Mouse (Mus musculus): Measurements from ENCODE around the gene Rbm34. TPM values are rescaled to one million over a fixed set of nuclear protein-coding genes. Genes with fewer than 3 reads are reported as not detected.
"Not testable (repeated sequence)": the region's sequence is repeated elsewhere in the genome, so short reads cannot be mapped to it uniquely, and the experiment has no call there.

The Rbm34 gene
- total RNA-seq (2015; ENCODE audit: low replicate concordance) (5.2 and 10.6 TPM in 2 replicates), total RNA-seq (2017; ENCODE audit: low replicate concordance) (3.8 and 5.7 TPM in 2 replicates)

DNA sequence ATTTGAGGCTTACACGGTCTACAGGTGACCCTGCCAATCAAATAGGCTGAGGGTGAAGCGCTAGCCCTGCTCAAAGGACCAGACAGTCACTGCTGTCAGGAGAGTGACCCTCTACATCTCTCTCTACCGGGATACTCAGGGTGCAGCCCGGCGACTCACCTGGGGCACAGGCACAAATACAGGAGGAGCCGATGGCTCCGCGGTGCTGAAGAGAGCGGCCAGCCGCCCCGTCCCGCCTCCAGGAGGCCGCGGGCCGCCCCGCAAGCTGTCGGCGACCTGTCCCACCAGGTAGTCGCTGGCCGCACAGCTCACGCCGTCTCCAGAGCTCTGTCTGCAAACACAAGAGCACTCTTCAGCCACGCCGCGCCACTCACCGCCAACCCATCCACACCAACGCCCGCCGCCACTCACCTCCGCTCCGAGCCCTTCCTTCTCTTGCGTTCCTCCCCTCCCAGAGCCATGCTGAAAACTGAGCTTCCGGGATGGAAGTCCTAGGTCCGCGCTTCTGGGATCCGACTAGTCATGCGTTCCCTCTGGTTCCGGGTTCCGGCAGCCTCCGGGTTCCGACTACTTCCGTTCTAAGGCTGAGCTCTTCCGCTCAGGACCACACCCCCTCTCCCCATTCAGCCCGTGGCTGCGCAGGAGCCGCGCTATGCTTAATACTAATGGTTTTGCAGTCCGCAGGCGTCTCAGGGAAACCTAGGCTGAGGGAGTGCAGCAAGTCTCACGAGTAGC lies at the start of gene Rbm34:
TSS of gene Rbm34 (minus strand) at position 493 of the 735 bp plus-strand sequence.
- ATAC-seq (replicated peaks; ENCODE audit: low FRiP score, poor library complexity, severe bottlenecking): peak; percentile 99

DNA sequence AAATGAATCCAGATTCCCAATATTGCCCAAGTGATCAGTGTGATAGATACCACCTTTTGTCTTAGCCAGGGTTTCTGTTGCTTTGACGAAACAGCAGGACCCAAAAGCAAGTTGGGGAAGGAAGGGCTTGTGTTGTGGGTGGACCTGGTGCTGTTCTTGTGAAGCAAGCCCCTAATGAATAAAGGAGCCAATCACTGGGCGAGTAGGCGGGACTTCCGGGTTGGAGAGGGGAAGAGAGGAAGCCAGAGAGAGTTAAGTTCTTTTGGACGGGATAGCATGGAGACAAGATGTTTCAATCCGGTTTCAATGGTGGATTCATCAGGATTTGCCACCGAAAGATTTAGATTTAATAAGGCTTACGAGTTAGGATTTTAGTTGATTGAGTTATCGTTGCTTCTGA lies 40.8 kb upstream of the Rbm34 start:
- ATAC-seq (replicated peaks; ENCODE audit: low FRiP score, poor library complexity, severe bottlenecking): no peak

DNA sequence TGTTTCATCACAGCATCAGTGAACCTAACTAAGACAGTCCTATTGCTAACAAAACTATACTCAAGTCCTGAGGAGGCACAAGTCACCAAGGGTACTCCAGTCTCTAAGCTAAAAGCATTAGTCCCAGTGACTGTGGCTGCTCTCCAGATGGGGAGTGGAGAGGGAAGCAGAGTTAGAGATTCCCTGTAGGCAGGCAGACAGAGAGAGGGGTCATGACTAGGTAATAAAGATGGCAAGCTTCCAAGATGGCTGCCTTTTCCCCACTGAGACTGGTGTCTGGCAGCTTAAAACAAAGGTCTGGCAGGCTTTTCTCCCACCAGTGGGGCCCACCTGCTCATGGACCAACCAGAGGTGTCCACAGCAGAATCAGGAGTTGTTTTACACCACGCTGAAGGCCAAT lies 23.6 kb upstream of the Rbm34 start:
- ATAC-seq (replicated peaks; ENCODE audit: low FRiP score, poor library complexity, severe bottlenecking): no peak

DNA sequence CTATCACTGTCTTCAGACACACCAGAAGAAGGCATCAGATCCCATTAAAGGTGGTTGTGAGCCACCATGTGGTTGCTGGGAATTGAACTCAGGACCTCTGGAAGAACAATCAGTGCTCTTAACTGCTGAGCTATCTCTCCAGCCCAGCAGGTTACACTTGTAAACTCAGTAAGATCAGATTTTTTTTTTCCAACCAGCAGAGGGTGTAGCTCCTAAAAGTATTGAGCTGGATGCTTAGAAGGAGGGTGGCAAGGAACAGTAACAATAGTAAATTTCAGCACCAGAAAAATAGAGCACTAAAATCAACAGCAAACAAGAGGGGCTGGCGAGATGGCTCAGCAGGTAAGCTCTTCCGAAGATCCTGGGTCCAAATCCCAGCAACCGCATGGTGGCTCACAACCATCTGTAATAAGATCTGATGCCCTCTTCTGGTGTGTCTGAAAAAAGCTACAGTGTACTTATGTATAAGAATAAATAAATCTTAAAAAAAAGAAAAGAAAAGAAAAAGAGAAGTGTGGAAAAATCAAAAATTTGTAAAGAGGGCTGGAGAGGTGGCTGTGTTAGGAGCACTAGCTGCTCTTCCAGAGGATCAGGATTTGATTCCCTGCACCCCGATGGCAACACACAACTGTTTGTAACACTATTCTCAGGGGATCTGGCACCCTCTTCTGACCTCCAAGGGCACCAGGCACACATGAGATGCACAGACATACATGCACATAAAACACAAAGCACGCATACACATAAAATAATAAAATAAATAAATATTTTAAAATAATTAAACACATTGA lies 18.7 kb upstream of the Rbm34 start:
- ATAC-seq (replicated peaks; ENCODE audit: low FRiP score, poor library complexity, severe bottlenecking): no peak

DNA sequence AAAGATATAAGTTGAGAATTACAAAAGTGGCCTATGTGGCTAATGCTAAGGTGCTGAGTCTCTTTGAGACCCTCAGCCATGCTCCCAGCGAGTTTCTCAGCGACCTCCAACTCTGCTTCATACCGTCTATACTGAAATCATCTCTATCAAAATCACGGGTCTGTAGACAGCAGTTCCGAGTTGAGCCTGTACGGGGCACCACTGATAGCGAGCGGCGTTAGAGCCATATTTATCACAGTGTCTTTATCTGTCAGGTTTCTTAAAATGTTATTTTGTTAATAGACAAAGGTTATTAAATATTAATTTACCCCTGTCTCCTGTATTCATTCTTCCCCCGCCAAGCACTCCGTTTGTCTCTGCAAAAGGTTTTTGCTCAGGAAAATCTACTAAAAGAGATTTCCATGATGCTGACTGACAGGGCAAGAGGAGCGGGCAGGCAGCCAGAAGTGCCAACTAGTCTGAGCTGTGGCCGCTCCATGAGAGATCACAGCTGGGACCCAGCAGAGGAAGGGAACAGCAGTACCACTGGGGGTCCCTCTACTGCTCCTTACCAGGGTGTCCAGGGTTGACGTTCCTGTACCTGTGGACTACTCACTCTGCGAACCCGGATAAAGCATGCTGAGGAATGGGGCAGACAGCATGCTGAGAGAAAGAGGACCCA lies 17.6 kb upstream of the Rbm34 start:
- ATAC-seq (replicated peaks; ENCODE audit: low FRiP score, poor library complexity, severe bottlenecking): no peak

DNA sequence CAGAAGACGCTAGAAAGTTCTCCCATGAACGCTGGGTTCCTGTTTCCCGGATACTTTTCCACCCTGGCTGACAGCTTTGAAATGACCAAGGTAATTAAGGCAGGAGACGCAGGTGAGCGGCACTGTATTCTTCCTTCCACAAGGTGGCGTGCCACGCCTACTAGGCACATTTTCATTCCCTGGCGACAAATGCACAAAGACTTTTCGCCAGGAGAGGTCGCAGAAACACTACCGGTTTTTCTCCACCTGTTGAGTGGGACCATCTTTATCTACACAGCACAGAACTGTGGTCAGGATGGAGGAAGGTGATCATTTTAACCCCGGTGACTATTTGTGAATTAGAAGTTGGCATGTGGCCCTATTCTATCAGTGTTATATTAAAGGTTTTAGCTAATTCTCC lies 15.6 kb upstream of the Rbm34 start:
- 0 out of 2 replicates have a peak, but pooled peaks have one; percentile 64 for ATAC-seq (replicated peaks; ENCODE audit: low FRiP score, poor library complexity, severe bottlenecking)

DNA sequence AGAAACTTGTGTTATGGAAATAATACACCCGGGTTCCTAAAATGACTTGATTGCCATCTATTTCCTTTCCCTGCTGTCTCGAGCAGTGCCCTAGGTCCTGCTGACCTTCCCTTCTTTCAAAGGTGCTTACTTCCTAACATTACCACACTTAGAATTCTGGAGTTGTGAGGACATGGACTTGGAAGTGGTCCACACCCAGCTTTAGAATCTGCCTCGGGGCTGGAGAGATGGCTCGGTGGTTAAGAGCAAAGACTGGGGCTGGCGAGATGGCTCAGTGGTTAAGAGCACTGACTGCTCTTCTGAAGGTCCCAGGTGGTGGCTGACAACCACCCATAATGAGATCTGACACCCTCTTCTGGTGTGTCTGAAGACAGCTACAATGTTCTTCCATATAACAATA lies 9.2 kb upstream of the Rbm34 start:
- ATAC-seq (replicated peaks; ENCODE audit: low FRiP score, poor library complexity, severe bottlenecking): no peak

DNA sequence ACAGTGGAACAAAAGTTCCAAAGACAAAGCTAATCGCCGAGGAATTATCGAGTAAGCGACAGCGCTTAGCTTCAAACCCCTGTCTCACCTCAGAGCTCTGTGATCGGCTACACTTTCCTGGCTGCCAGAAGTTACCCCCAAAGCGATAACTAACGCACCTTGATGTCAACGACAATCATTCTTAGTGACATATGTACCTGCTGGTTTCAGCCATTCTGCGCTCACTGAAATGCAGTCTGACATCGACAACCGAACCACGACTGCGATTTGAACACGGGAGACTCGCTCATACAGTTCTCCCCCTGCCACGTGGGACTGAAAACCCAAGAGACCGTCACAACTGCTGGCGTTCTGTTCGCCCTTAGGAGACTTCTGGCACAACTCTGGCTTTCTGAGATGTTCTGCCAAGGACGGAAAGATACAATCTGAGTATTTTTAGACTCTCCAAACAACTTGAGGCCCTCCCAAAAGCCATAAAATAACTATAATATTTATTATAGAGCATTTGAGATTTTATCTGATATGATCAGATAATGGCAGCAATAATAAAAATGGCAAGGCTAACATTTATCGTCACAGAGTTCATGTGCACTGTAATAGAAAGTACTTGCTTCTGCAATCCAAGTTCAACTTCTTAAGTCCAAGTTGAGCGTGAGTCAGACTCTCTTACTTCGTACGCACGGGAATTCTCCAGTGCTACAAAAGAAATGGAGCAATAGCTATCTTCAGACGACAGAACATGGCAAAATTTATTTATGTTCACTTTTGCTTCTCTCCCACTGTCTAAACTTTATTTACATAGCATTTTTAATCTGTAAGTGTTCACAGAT lies 8.4 kb upstream of the Rbm34 start:
- no peak for ATAC-seq (replicated peaks; ENCODE audit: low FRiP score, poor library complexity, severe bottlenecking)

DNA sequence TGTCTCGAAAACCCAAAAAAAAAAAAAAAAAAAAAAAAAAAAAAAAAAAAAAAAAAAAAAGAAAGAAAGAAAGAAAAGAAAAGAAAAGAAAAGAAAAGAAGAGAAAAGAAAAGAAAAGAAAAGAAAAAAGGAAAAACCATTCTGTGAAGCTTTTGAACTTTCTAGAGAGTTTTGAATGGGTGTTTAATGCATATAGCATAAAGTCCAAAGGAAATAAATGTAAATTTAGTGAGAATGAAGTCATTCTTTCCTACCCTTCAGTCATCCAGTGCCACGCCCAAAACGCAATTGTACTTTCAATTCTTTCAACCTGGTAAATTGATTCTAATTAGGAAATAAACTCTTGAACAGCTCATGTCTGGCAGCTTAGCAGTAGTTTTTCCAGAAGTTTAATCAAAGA lies 7.7 kb upstream of the Rbm34 start:
- not testable (repeated sequence) for ATAC-seq (replicated peaks; ENCODE audit: low FRiP score, poor library complexity, severe bottlenecking)

DNA sequence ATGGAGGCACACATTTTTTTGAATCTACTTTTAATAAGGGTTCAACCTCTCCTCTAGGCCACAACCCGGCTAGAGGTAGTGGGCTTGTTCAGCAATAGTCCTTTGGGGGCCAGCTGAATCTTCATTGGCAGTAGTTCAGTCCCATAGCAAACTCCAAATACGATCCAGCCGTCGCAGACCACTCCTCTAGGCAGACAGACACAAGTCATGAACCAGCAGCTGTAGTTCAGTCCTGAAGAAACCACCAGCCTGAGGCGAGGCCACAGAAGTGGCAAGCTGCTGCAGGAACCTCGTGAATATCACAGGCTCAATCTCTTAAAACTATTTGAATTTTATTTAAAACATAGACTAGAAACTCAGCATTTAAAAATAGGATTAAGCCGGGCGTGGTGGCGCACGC lies 7.2 kb upstream of the Rbm34 start:
- ATAC-seq (replicated peaks; ENCODE audit: low FRiP score, poor library complexity, severe bottlenecking): no peak

DNA sequence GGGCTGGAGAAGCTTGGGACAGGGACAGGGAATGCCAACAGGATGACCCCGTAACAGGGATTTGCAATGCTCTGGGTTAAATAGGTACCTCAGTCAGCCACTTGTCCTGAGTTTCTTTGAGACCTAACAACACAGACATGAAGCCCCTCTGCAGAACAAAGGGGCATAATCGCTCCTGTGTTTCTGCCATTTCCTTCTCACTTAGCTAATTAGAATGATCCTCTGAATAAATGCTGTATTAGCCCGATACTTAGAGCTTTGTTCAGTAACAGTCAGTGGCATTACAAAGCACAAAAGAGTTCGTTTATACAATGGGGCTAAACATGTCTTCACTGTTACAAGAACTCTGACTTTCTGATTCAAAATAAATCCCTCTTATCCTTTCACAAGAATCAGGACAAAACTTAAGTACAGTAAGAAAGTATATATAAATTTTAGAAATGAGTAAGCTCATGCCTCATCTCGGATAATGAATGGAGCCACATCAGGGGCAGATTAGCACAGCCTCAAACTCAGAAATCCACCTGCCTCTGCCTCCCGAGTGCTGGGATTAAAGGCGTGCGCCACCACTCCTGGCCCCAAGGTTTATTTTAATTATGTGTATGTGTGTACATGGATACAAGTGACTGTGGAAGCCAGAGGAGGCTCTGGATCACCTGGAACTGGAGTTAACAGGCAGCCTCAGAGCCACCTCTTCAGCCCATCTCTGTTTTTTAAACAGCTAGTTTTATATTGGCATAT lies 5.9 kb upstream of the Rbm34 start:
- ATAC-seq (replicated peaks; ENCODE audit: low FRiP score, poor library complexity, severe bottlenecking): no peak

DNA sequence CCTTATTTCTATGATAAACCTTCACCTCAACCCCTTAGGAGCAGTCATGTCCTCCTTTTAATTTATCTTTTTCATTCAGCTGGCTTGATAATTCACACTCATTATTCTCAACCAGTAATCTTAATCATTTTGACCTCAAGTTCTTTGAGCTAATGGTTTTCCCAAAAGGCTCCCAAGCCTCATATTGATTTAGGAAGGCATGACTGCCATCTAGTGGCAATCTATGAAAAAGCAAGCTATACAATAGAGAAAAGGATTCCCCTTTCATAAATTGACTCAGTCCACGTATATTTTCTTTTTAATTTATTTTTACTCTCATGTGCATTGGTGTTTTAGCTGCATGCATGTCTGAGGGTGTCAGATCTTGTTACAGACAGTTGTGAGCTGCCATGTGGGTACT lies 4.8 kb upstream of the Rbm34 start:
- ATAC-seq (replicated peaks; ENCODE audit: low FRiP score, poor library complexity, severe bottlenecking): no peak

DNA sequence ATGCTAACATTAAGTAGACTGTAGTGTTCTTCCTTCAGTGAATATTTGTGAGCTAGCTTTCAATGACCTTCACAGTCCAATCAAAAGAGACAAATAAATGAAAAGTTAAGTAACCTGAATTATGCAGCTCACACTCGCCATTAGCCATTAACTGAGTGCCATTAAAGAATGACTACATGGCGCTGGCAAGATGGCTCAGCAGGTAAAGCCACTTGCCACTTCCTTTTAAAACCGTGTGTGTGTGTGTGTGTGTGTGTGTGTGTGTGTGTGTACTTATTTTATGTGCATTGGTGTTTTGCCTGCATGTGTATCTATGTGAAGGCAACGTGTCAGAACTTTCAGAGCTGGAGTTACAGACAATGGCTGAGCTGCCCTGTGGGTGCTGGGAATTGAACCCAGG lies 3.6 kb upstream of the Rbm34 start:
- ATAC-seq (replicated peaks; ENCODE audit: low FRiP score, poor library complexity, severe bottlenecking): no peak

DNA sequence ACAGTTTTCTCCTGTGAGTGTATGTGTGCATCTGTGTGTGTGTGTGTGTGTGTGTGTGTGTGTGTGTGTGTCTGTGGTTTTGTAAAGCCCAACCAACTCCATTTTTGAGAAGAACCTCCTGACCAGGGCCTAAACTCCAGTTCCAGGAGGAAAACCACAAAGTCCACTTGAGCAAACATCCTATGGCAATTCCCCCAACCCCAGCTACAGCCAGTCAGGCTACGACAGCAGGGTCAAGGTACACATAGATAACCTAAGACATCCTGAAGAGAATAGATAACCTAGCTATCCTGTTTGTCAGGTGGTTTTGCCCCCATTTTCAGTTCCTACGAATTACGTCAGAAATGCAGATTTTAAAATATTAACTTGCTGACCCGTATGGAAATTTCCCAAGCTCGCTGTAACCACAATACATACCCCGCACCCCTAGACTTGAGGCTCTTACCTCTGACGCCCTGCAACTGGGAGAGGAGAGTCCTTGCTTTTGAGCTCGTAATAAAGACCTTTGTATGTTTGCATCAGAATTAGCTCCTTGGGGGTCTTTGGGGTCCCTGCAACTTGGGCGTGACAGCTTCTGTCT lies 2.9 kb upstream of the Rbm34 start:
- ATAC-seq (replicated peaks; ENCODE audit: low FRiP score, poor library complexity, severe bottlenecking): no peak

DNA sequence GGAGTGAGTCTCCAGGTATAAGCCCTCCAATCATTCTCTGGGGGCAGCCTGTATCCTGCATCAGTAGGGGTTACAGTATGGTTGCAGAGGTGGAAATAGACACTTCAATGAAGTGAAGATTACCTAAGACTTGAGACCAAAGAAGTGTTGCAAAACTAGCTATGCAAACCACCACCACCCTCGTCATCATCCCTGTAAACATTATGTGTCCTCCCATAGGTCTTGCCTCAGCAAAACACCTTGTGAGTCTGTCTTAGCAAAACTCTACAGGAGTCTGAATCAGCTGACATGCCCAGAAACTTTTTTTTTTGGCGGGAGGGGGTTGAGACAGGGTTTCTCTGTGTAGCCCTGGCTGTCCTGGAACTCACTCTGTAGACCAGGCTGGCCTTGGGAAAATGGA lies 1.8 kb upstream of the Rbm34 start:
- no peak for ATAC-seq (replicated peaks; ENCODE audit: low FRiP score, poor library complexity, severe bottlenecking)

DNA sequence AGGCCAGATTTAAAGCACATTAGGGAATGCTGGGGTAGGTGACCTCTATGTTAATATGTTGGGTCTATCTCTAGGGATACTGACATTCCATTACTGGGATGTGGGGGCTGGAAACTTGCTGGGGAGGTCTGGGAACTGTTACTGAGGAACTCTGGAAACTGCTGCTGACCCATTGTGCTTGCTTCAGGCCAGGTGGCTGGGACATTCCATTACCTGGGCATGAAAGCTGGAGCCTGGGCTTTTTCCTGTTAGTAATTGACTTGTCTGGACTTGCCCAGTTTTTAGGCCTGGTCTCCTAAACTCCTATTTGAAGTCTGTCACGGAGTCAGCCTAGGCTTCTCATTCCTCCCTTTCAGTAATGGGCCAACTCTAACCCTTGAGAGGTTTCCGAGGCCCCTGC lies 1.2 kb upstream of the Rbm34 start:
- no peak for ATAC-seq (replicated peaks; ENCODE audit: low FRiP score, poor library complexity, severe bottlenecking)

DNA sequence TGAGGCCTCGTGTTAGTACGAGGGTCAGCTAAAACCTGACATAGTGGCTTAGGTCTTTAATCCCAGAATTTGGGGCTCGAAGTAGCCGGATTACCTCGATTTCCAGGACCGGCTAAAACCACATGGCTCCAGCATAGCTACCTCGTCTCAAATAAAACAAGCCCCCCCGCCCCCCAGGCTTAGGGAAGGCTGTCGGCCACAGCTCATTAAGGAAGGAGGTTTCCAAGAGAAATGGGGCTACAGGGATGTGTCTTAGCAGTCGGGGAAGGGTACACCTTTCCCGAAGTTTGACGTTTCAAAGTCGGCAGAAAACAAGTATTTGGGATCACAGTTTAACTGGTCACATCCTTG lies 418 bp upstream of the Rbm34 start:
- ATAC-seq (replicated peaks; ENCODE audit: low FRiP score, poor library complexity, severe bottlenecking): peak; percentile 28; the same call in 1 of the 2 replicates

DNA sequence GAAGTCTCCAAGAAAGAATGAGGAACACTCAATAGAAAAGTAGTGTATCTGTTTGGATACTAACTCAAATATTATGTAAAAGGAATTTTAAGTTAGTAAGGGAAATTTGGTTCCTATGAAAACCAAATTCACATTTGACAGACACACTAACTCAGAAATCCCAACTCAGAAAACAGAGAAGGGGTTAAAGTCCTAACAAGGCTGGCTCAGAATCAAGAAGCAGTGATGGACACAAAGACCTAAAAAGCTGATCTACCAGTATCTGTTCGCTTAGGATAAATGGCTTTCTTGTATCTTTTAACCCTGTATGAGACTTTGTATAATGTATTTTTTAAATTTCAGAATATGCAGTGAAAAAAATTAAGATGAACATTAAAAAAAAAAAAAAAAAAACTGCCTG lies 1.3 kb downstream of the Rbm34 start:
- ATAC-seq (replicated peaks; ENCODE audit: low FRiP score, poor library complexity, severe bottlenecking): no peak

DNA sequence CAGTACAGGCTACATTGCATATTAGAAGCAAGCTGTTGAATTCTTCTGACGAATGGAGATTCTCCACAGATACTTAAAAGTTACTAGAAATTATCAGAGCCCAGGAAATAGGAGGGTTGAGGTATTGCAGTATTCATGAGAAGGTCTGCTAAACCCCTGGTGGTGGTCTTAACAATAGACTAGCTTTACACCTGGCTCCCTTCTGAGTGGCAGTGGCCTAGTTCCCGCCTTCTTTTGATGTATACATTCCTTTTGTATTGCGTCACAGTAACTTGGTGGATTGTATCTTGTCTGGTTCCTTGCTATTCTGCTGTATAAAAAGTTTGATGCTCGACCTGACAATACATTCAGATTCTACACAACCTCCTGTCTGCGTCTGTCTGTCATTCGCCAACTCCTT lies 2.8 kb downstream of the Rbm34 start:
- no peak for ATAC-seq (replicated peaks; ENCODE audit: low FRiP score, poor library complexity, severe bottlenecking)

Measured in erythroblast, adult 5-6 weeks (primary cell).